8 mouse cellular contexts compared by ENCODE assay signal in the genomic region with DNA sequence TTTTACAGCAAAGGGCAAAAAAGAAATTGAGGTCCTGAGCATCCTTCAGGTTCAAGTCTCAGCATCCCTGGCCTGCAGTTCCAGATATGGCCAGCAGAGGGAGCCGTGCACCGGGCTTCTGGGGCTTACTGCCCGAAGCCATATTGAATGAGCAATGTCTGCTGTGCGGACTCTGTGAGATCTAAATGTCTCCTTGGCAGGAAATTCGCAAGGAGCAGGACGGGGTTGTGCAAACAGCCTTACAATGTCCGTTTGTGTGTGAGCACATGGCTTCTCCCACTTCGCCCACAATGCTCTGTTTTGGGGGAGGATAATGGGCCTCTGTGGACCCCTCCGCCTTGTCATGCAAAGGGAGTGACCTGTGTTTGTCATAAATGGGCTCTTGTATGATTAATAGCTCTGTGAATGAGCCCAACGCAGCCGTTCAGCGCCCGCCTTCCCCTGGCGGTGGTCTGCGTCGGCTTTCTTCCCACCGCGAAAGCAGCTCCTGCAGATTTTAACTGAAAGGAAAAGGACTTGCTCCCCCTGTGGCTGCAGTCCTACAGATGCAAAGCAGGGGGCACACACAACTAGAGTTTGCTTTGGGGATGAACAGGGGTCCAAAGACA.
A peak's percentile ranks its signal among the peaks of the same experiment; 100 is the strongest.
DNase-seq lines count a peak whose midpoint lies in the region; ATAC-seq and TF ChIP-seq lines count a peak whose summit lies in the region.

No protein-coding gene starts in this region.

- H3K9ac ChIP-seq in heart, embryonic 12.5 days: no peak overlapping the region
- peak overlapping the region; percentile 43; the same call in 1 of the 2 replicates for H3K9ac ChIP-seq in kidney, embryonic 16.5 days (replicated peaks; ENCODE audit: low read length)

- no peaks in the 10 kb centered on the region for H3K79me3 ChIP-seq in C2C12 (ENCODE audit: low read depth)

- peak overlapping the region; percentile 59 for H3K4me2 ChIP-seq in heart, embryonic 12.5 days
- H3K4me2 ChIP-seq in kidney, embryonic 16.5 days (replicated peaks; ENCODE audit: low read depth, low read length): peak overlapping the region; percentile 55

- peaks cover 3% of the 10 kb centered on the region for H3K4me1 ChIP-seq in heart, embryonic 12.5 days (replicated peaks)
- H3K4me1 ChIP-seq in kidney, embryonic 16.5 days (ENCODE audit: insufficient read depth, low read length): 0 out of 2 replicates have a peak, but pooled peaks cover 4% of the 10 kb centered on the region

- H3K36me3 ChIP-seq in C2C12 (ENCODE audit: control insufficient read depth, insufficient read depth): no peaks in the 10 kb centered on the region
- H3K36me3 ChIP-seq in heart, embryonic 12.5 days: no peaks in the 10 kb centered on the region
- H3K36me3 ChIP-seq in kidney, embryonic 16.5 days (ENCODE audit: insufficient read depth, low read length): no peaks in the 10 kb centered on the region

- WGBS in heart, embryonic 12.5 days: 20% methylated on average over 18 of the region's 18 CpGs
- WGBS in kidney, embryonic 16.5 days: 25% methylated on average over 18 of the region's 18 CpGs

- DNase-seq in brain, embryonic 14.5 days (ENCODE audit: low read depth): peak; percentile 95
- peak; percentile 82 for DNase-seq in liver
- DNase-seq in spleen, postnatal 4 days (ENCODE audit: low spot score in 2 of 2): peak; percentile 80 to 94

- peak; percentile 61 for ATAC-seq in erythroid progenitor cell, adult 5-6 weeks (replicated peaks; ENCODE audit: low FRiP score, poor library complexity, severe bottlenecking)
- ATAC-seq in heart, embryonic 12.5 days (ENCODE audit: insufficient number of reproducible peaks, low FRiP score): peak; percentile 75; the same call in 1 of the 2 replicates
- ATAC-seq in kidney, embryonic 16.5 days (ENCODE audit: low FRiP score, low TSS enrichment): peak; percentile 87
- ATAC-seq in monocyte, adult 5-6 weeks (replicated peaks; ENCODE audit: insufficient number of reproducible peaks, low FRiP score, low TSS enrichment, poor library complexity, severe bottlenecking): 0 out of 2 replicates have a peak, but pooled peaks have one; percentile 20

- no peak overlapping the region for H3ac ChIP-seq in C2C12 (ENCODE audit: control insufficient read depth, insufficient read length, low read depth)

- 0 out of 2 replicates have a peak overlapping the region, but pooled peaks have one; percentile 43 for H3K27ac ChIP-seq in heart, embryonic 12.5 days (ENCODE audit: poor library complexity, severe bottlenecking)
- H3K27ac ChIP-seq in kidney, embryonic 16.5 days (ENCODE audit: low read length): peak overlapping the region; percentile 65

- H3K79me2 ChIP-seq in C2C12 (ENCODE audit: control insufficient read depth, insufficient read depth): no peaks in the 10 kb centered on the region

- no peaks in the 10 kb centered on the region for H3K27me3 ChIP-seq in C2C12 (ENCODE audit: control insufficient read depth, insufficient read depth, insufficient read length)
- H3K27me3 ChIP-seq in heart, embryonic 12.5 days (replicated peaks): no peaks in the 10 kb centered on the region
- H3K27me3 ChIP-seq in kidney, embryonic 16.5 days (ENCODE audit: insufficient read depth, low read length): no peaks in the 10 kb centered on the region

- no peak overlapping the region for H3K4me3 ChIP-seq in C2C12 (ENCODE audit: insufficient read depth, poor library complexity, severe bottlenecking)
- peak overlapping the region; percentile 20 for H3K4me3 ChIP-seq in heart, embryonic 12.5 days
- peak overlapping the region; percentile 37 for H3K4me3 ChIP-seq in kidney, embryonic 16.5 days (ENCODE audit: low read length)

- no peaks in the 10 kb centered on the region for H3K9me3 ChIP-seq in heart, embryonic 12.5 days (replicated peaks)
- no peaks in the 10 kb centered on the region for H3K9me3 ChIP-seq in kidney, embryonic 16.5 days (ENCODE audit: low read length)

- no peak for TF ChIP-seq POLR2A in brain, embryonic 14.5 days (IDR thresholded peaks at IDR 0.05; ENCODE audit: borderline replicate concordance, extremely low read depth, insufficient read depth, insufficient read length, poor library complexity, severe bottlenecking)

- peak; percentile 46 for TF ChIP-seq CTCF in C2C12 (IDR thresholded peaks at IDR 0.05; ENCODE audit: control insufficient read depth, insufficient read depth, insufficient read length)
- peak; percentile 100 for TF ChIP-seq CTCF in brain, embryonic 14.5 days (IDR thresholded peaks at IDR 0.05; ENCODE audit: borderline replicate concordance, extremely low read depth, insufficient read depth, insufficient read length)

TF ChIP-seq in C2C12, 6 proteins besides CTCF, POLR2A, EP300 and RAD21:
- TF ChIP-seq MAX (IDR thresholded peaks at IDR 0.05) (no peak), CEBPB (IDR thresholded peaks at IDR 0.05; ENCODE audit: low read depth) (no peak), FOSL1 (IDR thresholded peaks at IDR 0.05; ENCODE audit: insufficient read depth, low read length, poor library complexity, severe bottlenecking) (no peak), MYOD1 (IDR thresholded peaks at IDR 0.05; ENCODE audit: control insufficient read depth, insufficient read length, low read depth) (no peak), MYOG (IDR thresholded peaks at IDR 0.05; ENCODE audit: control insufficient read depth, extremely low read depth, insufficient read length) (no peak), USF1 (IDR thresholded peaks at IDR 0.05; ENCODE audit: low read depth) (no peak)

Comparison
In these comparisons a context has a peak if more than half of its experiments do, and no peak if none do; other contexts are left out.
1. ATAC-seq: peak in every context shown above with its lines; median percentile 87 in kidney, embryonic 16.5 days; 75 in heart, embryonic 12.5 days; 61 in erythroid progenitor cell, adult 5-6 weeks; 20 in monocyte, adult 5-6 weeks.